Mouse (Mus musculus) cerebral cortex, adult 2 months (tissue): ENCODE results near the gene Snd1.

ENCODE experiments used
- WGBS: fragments of 180-500 bp; shearing (Covaris S2); methylation state at CpG from one replicate; pipeline ENCODE4 v1.1.7; 2018; 5-methylcytosine and 5-hydroxymethylcytosine counted together

The Snd1 gene

DNA sequence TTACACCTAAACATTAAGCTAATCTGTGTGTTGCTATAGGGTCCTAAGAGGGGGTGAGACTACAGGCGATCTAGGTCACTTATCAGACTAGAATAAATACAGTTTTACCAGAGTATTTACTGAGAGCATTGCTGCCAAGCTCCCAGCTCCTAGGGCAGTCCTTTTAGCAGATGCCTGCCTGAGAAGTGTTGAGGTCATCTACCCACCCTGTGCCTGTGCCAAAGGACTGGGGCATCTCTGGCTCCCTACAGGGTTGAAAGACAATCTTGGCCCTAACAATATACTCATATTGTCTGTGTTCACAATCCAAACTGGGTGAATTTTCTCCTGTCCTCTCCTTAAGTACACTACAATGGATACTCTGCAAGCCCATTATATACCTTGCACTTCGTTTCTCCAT, 340.0 kb downstream of the Snd1 start:
- 70% methylated on average over 2 of the region's 2 CpGs for WGBS

DNA sequence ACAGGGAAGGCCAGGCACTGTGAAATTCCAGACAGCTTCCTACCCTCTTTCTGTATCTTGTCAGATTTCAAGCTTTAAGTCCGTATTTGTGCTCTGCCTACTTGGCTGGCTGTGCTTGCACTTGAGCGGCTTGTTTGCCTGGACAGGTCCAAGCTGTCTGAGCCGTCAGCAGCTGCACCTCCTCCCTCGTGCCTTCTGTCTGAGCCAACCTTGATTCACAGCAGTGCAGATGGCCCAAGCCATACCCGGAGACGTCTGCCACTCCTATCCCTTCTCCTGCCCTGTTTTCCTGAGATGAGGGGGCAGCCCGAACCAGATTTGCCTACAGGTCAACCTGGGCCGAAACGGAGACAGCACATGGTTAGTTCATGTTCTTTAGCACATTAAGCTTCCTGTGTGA, 342.1 kb downstream of the Snd1 start:
- WGBS: 49% methylated on average over 9 of the region's 9 CpGs

DNA sequence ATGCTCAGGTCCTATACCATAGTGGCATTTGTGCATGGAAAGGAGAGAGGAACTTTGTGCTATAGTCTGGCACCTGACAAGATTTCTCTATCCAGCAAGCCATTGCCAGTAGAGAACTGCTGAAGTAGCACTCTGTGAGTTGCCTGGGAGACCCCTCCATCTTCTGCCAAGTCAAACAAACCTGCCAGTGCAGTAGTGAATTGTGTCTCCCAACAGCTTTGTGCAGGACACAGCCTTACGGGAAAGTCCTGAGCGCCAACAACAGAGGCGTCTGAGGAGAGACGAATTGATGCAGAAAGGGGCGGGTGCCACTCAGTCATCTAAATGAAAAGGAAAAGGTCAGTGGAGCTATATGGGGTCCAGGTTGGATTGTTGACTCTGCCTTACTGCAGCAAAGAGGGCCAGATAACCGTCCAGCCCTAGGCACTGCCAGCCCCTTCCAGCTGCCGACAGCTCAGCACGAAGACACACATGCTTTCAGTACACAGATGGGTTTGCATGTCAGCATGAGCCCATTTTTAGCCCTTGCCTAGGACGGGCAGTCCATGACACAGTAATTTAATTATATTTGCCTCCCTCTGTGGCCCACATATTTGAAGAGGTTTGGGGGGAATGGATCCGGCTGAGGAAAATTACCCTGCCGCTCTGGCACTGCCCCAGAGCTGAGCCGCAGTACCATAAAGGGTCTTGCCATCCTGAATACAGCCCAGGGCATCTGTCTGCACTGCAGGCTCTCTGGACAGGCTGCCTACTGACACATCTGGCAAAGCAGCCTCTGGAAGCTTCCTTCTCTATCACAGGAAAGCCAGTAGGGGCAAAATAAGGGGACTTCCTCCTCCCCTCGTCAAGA, 344.8 kb downstream of the Snd1 start:
- WGBS: 41% methylated on average over 13 of the region's 13 CpGs

DNA sequence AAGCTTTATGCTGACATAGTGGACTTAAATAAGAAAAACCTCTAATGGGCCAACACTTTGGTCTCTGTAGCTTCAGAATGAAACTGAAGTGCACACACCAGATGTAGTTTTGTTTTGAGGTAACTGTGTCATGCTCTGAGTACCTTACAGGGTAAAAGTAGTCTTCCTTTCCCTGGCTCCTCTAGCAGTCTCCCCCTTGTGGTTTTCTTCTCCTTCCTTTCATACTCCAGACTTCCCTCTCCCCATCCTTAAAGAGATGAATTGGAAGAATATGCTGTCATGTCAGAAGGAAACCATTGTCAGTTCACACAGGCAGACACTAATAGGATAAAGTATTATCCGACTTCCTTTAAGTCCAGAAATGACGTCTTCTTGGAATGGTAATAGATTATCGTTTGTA, 347.4 kb downstream of the Snd1 start:
- WGBS: 34% methylated on average over 3 of the region's 3 CpGs

DNA sequence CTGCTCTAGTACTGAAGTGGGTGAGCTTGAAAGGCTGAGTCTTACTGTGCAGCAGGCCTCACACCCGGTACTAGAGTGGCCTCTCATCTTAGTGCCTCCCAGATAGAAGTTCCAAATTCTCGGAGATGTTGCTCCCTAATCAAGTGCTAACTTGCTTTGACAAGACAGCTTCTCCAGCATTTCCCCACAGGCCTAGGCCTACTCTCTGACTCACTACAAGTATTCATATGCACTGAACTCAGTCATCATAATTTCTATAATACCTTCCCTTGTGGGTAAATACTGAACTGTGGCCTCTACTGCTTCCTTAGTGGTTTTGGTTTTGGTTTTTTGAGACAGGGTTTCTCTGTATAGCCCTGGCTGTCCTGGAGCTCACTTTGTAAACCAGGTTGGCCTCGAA, 348.4 kb downstream of the Snd1 start:
- 69% methylated on average over 3 of the region's 3 CpGs for WGBS

DNA sequence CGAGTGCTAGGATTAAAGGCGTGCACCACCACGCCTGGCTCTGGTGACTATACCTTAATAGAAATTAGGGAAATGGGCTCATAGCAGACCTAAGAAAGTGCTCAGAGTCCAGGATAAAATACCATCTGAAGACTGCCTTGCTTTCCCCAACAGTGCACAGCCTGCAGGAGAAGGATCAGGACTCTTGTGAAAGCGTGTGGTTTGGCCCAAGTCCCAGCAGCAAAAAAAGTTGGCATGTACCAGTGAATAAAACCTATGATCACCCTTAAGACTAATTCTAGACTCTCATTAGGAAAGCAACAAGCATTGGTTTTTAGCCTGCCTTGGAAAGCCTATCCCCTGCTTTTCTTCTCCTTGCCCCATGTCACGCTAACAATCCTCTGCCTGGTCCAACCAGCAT, 348.9 kb downstream of the Snd1 start:
- WGBS: 78% methylated on average over 5 of the region's 5 CpGs

DNA sequence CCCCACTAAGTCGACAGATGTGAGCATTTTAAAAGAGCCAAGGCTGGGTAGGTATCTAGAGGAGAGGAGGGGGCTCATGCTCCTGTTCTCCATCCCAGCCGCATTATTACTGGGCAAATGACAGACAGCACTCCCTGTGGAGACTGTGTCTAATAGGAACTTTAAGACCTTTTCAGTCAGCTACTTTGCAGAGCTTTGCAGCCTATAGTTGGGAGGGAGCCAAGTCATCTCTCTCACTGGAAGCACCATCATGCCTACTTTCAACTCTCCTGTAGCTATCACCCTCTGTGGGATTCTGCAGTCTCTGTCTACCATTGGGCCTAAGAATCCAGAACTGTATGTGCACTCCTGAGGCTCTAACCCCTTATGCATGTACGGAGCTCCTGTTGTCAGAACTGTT, 351.0 kb downstream of the Snd1 start:
- WGBS: 52% methylated on average over 3 of the region's 3 CpGs

DNA sequence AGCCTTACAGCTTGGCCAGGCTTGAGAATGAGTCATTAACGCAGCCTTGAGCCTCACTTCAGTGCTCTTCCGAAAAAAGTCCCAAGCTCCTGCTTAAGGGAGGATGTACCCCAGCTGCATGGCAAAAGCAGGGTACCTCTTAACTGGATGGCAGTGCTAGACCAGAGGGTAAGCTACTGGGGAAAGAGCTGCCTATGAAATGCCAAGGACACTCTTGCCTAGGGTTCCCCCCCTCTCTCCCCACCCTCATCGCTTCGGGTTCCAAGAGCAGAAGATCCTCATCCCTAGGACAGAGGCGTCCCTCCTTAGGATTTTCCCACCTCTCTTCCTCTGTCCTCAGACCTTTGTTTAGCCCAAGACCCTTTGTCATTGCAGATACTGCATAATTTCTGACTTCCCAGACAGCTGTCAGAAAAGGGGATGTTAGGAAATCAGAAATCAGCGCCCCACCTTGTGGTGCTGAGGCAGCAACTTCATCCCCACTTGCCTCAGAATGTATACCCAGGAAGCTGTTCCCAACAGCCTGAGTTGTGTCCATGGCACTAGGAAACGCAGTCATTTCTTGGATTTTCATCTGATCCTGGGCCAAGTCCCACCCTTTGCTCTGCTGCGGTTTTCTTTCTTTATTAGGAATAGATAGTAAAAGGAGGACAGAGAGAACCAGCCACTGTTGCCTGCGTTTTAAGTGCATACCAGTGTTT, 351.9 kb downstream of the Snd1 start:
- 27% methylated on average over 9 of the region's 9 CpGs for WGBS

DNA sequence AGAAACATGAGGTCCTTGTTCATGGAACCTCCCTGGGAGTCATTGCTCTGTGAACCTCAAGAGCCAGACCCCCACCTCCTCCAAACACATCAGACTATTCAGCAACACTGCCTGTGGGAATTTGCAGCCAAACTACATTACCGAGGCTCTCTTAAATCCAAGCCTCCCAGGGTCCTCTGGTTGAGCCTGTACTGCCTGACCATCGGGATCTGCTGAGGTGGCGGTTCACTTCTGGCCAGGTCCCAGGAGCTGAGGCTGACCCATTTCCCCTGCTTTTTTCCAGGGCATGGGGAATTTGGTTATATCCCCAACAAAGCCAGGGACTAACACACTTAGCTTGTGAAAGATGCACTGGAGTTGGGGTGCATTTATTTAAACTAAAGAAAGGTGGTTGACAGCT, 352.6 kb downstream of the Snd1 start:
- 9% methylated on average over 3 of the region's 3 CpGs for WGBS

DNA sequence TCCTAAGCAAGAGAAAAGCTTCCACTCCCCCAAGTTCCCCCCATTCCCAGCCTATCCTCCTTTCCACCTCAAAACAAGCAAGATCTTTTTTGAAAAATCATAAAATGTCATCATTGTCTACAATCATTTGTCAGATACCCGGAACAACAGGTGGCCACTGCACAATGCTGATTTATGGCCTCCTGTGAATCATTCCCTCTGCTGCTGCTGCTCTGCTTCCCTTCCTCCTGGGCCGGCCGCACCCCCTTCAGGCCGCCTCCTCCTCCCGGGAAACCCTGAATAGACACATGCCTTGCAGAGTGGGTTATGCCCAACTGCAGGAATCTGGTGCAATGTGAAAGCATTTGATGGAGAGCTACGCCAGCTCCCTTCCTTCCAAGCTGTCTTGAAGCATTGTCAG, 353.7 kb downstream of the Snd1 start:
- WGBS: 17% methylated on average over 6 of the region's 6 CpGs

DNA sequence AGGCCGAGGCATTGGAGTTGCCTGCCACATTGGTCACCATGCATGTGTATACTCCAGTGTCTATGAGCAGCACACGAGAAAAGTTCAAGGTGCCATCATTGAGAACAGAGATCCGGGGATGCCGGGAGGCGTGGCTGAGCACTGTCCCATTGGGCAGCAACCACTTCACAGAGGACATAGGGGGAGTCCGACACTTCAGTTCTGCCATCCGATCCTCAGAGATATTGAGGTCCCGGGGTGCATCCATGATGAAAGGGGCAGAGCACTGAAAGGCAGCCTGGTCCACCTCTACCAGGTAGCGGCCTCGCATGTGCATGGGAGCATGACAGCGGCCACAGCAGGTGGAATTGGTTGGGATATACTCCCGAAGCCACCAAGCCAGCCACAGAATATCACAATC, 355.4 kb downstream of the Snd1 start:
- 64% methylated on average over 12 of the region's 12 CpGs for WGBS

DNA sequence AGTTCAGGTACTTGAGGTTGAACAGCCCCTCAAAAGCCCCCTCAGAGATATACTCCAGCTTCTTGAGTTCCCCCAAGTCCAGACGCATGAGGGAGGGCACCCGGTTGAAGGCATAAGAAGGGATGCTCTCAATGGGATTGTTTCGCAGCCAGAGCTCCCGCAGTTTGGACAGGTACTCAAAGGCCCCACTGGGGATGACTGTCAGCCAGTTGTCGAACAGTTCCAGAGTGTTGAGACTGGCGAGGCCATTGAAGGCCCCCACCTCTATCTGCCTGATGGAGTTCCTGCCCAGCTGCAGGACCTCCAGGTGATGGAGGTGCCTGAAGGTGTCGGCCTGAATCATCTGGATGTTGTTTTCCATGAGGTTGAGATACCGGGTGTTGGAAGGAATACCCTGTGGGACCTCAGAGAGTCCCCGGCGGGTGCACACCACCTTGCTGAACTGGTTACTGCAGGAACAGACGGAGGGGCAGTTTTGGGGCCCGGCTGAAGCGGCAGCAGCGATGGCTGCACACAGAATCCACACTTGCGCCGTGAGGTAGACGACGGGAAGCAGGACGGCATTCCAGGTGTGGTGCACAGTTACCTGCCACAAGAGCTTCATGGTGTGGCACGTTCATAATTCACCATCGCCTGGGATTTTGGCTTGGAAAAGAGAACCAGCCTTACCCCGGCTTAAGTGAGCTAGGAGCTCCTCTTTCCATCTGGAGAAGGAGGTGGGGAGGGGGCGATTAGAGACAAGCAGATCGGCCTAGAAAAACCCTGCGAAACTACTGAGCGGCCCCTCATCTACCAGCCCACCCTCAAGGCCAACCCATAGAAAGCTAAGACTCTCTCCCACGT, 356.3 kb downstream of the Snd1 start, which contains the start of gene Lrrc4:
TSS of gene Lrrc4 (minus strand) at position 737 of the 843 bp plus-strand sequence.
- 37% methylated on average over 27 of the region's 27 CpGs for WGBS

DNA sequence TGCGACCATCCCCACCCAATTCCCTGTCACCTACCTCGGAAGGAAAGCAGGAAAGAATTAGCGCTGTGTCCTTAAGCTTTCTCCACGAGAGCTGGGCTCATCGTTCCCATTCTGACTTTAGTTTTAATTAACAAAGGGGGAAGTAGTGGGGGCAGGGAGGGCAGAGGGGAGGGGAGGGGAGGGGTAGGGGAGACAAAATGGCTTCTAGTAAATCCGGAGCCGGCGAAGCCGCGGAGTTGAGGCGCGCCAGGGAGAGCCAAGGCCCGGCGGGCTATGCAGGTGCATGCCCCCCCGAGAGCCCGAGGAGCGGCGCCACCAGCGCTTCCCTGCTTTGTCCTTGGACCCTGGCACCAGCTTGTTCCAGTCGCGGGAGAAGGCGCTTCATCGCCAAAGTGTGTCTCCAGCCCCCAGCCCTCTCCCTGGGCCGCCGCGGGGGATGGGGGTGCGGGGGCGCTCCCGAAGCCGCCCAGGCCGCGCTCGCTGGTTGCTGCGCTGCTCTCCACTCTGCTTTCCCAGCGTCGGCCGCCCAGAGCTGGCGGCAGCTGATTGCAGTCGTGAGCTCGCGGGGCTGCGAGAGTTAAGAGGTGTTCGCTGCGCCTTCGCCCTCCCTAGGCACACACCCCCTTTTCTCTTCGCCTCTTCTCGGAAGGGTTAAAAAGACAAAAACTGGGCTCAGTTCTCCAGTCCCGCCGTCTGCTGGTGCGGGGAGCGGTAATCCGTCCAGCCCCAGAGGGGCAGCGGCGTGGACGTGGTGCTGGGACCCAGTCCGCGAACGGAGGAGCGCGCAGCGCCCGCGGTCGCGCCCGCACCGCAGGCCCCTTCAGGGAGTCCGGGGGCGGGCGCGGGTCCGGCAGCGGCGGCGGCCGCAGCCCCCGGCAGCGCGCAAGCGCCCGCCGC, 357.2 kb downstream of the Snd1 start:
- WGBS: 1% methylated on average over 78 of the region's 82 CpGs

DNA sequence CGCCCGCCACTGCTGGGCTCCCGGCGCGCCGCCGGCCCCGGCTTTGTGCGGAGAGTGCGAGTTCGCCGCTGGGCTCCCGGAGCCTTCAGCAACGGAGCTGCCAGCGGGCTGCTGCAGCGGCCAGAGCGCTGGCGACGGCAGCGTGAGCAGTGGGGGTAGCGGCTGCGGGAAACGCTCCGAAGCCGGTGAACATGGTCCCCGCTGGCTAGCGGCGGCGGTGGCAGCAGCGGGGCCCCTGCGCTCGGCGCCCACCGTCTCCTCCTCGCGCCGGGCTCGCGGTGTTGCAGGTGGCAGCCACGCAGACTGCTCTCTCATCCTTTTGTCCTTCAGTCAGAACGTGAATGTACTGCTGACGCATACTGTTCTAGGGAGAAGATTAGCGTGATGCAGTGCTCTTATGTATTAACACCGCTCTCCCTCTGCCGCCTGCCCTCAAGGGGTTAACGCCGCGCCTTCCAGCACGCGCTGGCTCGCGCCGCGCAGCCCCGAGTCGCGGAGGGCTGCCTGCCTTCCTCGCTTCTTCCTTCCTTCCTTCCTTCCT, 357.9 kb downstream of the Snd1 start:
- WGBS: under 1% methylated on average over 57 of the region's 58 CpGs

DNA sequence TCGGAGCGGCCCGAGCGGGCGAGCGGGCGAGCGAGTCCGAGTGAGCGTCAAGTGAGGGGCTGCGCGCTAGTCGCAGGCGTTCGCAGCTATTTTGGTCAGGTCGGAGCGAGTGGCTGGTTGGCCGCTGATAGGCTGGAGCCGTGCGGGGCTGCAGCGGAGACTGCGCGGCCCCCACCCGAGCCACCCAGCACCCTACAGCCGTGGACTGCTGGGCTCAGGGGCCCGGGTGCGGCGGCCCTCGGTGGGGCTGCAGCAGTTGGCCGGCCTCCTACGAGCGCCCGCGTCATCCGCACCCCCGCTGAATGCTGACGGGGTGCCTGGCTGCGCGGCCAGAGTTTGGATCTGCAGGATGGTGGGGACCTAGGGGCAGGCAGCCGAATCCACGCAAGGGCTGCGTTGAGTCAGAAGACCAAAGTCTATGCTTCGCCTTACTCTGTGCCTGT, 358.5 kb downstream of the Snd1 start:
- under 1% methylated on average over 40 of the region's 43 CpGs for WGBS

DNA sequence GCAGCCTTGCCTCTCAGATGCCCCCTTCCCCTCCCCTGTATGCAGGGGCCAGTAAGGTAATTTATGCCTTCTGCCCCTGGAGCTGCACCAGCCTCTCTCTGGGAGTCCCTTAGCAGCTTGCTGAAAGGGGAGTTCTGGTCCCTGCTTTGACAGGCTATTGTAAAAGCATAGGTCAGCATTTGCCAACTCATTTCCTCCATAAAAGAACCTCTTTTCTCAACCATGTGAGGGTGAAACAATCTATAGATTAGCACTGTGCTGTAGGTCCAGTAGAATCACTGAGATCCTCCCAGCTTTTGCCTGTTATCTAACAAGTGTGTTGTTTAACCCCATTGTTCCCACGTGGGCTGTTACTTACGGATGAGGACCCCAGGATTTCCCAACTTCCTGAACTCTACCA, 359.1 kb downstream of the Snd1 start:
- 53% methylated on average over 2 of the region's 2 CpGs for WGBS

DNA sequence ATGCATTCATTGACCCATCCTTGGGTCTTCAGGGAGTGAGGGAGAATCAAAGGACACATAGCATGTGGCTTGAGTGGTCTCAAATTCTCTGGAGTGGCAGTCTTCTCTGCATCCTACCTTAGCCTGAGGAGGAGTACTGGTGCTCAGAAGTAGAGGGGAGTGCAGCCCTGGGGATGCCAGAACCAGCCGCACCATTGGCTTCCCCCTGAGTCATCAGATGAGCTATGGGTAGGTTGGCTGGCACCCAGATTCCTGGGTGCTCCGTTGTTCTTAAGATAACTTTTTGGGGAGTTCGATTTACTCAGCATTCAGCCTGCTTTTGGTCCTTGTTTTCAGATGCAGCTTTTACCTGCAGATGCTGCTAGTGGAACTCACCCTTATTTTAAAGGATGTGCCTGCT, 366.6 kb downstream of the Snd1 start:
- WGBS: 33% methylated on average over 3 of the region's 3 CpGs

DNA sequence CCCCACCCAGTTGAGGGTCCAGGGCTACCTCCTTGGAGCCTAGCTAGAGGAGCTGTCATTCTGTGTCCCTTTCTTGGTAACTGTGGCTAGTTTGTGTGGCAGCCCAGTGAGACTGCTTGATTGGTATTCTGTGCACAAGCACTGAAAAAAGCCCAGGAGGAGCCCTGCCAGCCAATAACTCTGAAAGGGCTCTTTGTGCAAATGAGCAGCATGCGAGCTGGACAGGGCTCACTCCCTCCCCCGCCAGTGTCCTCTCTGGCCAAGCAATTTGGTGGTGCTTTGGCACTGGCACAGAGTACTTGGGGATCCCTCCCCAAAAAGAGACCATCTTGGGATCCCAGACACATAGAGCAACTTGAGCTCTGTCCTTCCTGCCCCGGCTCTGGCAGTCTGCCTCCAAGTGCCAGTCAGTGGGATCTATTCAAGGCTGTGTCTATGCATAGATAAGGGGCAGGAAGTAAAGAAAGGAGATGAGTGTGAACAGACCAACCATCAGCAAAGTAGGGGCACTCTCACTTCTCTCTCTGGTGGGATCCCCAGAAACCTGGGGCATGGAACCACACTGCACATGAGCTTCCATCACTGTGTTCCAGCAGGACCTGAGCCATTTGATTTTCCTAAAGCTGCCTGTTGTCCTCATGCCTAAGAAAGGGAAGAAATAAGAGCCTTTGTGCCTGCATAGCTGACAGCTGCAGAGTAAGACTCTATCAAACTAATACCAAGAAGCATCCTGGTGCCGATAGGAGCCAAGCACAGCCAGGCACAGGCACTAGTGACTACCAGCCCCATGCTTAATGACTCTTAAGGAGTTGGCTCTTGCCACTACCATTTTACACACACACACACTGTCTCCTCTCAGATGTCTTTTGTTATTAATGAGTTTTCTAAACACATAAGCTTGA, 367.7 kb downstream of the Snd1 start:
- WGBS: 69% methylated on average over 4 of the region's 4 CpGs

DNA sequence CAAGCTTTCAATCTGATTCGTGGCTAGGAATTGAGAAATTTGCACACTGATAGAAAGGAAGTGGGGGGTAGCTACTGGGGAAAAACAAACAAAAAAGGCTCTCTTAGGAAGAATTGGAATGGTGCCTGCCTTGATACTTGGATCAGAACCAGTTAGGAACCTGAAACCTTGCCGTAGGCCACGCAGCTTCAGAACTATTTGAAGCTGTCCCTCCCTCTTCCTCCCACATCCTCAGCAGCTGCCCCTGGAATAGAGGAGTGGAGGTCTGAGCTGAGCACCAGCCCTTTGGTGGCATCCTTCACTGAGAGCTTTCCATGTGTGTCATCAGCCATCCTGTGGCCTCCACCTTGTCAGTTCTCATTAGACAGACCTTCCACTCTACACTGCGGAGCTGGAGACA, 370.7 kb downstream of the Snd1 start:
- WGBS: 46% methylated on average over 4 of the region's 4 CpGs

DNA sequence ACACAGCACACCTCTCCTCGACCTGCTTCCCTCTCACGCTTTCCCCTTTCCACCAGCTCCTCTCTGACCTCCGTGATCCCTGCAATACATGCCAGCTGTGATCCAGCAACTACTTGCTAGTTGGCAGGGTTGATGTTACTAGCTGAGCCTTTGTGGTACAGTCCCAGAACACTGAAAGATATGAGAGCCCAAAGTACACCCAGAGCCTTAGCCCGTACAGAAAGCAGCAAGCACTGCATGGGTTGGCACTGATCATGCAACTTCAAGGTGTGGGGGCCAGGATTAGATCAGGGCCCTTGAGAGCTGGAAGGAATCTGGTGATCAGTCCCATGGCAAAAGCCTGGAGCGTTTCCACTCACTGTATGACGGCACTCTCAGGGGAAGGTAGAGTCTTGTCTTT, 372.7 kb downstream of the Snd1 start:
- WGBS: 82% methylated on average over 6 of the region's 6 CpGs
